Mouse (Mus musculus) thymus, postnatal 25 days (tissue): Measurements from ENCODE around the gene S100a8.

Experiments used
- DNase-seq: peaks from one replicate; pipeline ENCODE4 v3.0.0; 2022

The S100a8 gene

GRCm38 (mm10) chr3:90683929-90684328, 15.2 kb downstream of the S100a8 start:
- no peak for DNase-seq

- DNase-seq = no peak
Measured at GRCm38 (mm10) chr3:90686835-90687234, 18.1 kb downstream of the S100a8 start.

DNA sequence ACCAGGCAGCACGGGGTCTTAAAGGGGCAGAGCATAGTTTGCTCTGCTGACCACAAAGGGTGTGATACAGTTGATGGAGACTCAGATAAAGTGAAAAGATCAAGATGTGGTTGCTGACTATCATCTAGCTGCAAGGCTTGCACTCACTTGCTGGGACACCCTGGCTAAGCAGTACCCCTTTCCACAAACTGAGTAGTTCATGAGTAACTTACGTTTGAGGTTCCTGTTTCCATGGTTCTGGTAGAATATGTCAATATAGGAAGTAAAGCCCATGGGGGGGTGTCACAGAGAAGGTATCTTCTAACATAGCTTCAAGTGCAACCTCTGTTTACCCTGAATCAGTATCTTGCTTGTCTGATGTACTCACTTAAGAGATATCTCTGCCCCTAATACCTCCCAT, 24.7 kb downstream of the S100a8 start:
- no peak for DNase-seq

DNA sequence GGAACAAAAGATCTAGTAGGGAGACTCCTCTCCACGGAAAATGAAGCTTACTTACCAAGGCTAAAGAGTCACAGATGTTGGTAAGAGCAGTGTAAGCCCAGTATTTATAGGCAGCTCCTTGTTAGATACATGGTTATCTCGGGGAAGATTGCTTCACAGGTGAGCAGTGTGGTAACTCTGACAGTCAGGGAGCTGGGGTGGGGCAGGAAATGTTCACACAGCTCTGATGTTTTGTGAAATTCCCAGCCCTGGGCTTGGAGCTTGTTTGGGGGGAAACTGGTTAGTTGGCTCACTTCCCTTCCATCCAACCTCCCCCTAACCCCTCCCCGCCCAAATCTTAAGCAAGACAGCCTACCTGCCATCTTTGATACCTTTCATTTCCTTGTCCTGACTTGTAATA, 26.8 kb downstream of the S100a8 start, which contains the start of gene S100a9:
Gene S100a9 (minus strand): TSS at position 109 of the 400 bp plus-strand sequence.
- DNase-seq = no peak

GRCm38 (mm10) chr3:90702244-90702643, 33.5 kb downstream of the S100a8 start:
- no peak for DNase-seq

- peak; percentile 6 for DNase-seq
Measured at GRCm38 (mm10) chr3:90708523-90709202, 39.9 kb downstream of the S100a8 start.

DNA sequence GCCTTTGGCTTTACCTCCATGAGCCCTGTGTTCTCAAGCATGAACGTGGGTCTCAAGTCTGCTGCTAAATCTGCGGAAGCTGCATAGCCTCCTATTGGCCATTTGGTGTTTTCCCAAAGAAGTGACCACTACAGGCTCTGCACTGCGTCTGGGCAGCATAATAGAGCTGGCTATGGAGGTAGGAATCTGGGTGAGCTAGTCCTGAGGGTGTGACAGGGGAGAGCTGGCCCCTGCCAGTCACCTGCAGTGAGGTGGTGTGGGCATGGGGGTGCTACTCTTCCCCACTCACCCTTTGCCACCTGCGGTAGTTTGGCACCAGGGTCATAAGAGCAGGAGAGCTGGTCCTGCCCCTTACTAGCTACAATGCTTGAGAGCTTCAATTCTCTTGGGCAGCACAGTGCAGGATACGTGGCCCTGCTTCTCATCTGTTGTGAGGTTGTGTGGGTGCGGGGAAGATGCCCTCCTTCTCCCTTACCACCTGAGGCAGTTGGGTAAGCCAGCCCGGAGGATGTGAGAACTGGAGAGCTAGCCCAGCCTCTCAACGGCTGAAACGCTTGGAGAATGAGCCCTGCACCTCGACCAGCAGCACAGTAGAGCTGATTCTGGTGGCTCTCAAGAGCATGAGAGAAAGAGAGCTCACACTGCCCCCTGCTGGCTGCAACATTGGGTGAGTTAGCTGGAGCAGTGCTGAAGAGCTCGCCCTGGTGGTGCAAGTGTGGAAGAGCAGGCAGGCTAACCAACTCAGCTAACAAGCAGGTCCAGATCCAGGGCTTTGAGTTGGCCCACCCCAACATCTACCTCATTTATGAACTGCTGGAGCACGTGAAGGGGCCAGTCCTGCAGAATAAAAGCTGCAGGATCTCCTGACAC, 41.0 kb downstream of the S100a8 start:
- peak; percentile 83 for DNase-seq
